Mouse (Mus musculus) urinary bladder, postnatal 10 days (tissue): Measurements from ENCODE around the gene Ryr3.

ENCODE experiments used
- DNase-seq: peaks from one replicate; pipeline ENCODE4 v3.0.0; 2022; ENCODE audit warnings: low spot score

Gene Ryr3

GRCm38 (mm10) chr2:112781631-112782030 lies 435.3 kb downstream of the Ryr3 start:
- no peak for DNase-seq

DNA sequence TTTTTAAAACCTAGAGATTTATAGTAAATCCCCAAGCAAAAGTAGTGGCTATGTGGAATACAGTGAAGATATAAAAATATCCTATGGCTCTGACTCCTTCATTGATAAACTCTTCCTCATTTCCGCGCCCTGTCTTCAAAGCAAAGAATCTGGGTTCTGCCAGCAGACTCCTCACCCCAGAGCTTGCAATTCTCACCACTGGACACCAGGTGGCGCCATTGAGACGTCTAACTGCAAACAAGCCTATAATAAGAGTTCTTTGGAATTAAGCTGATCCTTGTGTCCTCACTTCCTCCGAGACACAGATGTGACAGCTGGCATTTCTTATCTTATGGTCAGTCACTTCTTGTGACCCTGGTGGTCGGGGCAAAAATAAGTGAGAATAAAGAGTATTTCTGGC lies 442.1 kb downstream of the Ryr3 start:
- peak; percentile 22 for DNase-seq

DNA sequence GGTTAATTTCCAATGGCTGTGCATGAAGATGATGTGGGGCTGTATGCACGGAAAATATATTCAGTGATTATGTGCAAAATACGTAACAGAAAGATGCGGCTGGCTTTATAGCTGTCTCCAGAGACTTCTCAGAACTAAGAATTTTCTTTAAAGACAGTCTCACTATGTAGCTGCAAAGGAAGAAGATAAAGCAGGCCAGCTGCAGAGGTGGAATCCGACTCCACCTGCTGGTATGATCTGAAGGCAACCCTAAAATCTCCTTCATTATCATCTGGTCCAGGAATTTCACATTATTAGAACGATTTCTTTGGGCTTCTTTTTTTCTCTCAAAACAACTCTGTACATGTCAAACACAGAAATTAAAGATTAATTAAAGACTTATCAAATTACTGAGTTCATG lies 449.2 kb downstream of the Ryr3 start:
- DNase-seq: no peak

DNA sequence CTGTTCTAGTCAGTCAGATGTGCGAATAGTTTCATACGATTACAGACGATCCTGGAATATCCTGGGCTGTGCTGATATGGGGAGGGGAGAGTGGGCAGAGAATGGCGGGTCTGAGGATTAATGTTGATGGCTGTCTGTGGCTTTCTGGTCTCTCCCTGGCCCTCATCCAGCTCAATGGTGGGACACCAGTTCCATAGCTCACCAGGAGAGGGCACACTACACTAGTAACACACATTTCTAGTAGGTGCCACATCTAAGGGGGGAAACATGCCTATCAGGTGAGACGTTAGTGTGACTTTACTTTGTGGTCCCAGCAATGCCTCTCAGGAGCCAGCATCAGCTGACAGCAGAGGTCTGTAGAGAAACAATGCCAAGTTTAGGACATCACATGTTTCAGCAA lies 451.9 kb downstream of the Ryr3 start:
- no peak for DNase-seq

GRCm38 (mm10) chr2:112764274-112764673 lies 452.6 kb downstream of the Ryr3 start:
- no peak for DNase-seq

- no peak for DNase-seq
These were observed 454.9 kb downstream of the Ryr3 start for GRCm38 (mm10) chr2:112762006-112762405.

DNA sequence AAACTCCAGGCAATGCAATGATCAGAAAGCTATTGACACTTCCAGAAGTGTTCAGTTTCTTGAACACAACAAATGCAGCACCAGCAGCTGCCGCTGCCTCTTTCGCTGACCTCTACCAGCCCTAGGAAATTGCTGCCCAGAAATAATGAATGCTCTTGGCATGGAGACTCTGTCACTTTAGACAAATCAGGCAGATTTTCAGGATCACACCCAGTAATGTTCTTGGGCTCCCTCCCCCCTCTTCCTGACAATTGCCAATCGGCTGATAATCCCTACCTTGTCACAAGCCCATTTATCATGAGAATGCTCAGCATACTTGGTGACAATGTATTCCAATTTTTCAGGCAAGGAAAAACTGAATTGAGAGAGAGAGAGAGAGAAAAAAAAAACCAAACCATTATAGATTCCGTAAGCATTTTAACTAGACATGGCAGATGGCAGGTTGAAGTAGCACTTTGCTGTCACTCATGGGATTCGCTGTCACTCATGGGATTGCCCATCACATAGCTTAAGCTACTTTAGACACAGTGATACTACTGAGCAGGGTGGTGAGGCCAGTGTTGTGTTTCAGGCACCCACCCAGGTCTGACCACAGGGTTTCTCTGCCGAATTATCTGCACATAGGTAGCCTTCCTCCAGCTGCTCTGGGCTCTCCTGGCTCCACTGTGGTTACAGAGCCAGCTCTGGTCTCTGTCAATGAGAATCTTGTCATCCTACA lies 455.5 kb downstream of the Ryr3 start:
- no peak for DNase-seq

GRCm38 (mm10) chr2:112760692-112761091 lies 456.2 kb downstream of the Ryr3 start:
- no peak for DNase-seq

- no peak for DNase-seq
These were observed 457.2 kb downstream of the Ryr3 start for GRCm38 (mm10) chr2:112759678-112760077.

DNA sequence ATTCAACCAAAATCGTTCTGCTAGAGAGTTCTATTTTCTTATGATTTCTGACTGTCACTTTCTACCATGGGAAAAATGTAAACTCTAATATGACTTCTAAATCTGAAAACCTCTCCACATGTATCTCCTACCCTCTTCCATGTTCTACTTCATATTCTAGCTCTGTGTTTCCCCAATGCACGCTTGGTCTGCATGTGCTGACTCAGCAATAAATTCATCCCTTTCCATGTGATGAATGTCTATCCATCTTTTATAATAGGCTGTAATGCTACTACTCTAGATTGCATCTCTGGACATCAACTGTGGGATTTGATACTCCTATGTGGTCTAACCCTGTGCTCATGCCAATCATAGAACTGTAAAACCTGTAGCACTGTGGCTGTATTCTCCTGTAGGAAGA lies 458.2 kb downstream of the Ryr3 start:
- DNase-seq: no peak

DNA sequence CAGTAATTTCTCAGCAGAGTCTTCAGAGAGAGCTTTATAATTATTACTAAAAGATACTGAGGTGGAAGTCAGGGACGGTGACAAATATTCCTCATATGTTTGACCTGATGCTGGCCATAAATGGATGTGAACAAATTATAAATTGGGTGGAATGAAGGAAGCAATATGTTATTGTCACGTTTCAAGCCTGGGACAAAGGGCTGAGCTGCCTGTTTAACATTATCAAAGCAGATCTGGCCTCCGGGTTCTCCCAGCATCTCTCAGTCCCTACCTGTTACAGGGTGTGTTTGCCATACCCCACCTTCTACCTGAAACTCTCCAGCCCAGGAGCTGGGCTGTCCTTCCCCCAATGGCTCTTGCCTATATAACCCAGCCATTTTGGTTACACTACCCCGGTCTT lies 463.6 kb downstream of the Ryr3 start:
- no peak for DNase-seq

GRCm38 (mm10) chr2:112751416-112751815 lies 465.5 kb downstream of the Ryr3 start:
- no peak for DNase-seq

GRCm38 (mm10) chr2:112748532-112748931 lies 468.4 kb downstream of the Ryr3 start:
- no peak for DNase-seq

DNA sequence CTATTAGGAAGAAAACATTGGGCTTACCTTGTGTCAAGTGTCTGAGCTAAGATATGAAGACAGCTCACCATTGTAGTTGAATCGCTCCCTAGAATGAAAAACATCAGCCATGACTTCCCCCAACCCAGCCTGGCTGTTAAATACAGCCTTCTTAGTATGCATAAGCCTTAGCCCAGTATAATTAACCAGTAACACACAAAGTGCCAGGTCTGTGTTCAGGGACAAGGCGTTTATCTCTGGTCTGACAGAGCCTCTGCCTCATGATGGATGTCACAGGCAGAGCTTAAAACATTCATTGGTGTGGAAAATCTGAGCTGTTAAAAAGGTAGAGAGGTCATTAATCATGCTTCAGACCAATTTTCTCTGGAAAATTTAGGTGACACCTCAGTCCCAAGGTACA lies 484.0 kb downstream of the Ryr3 start:
- DNase-seq: no peak

DNA sequence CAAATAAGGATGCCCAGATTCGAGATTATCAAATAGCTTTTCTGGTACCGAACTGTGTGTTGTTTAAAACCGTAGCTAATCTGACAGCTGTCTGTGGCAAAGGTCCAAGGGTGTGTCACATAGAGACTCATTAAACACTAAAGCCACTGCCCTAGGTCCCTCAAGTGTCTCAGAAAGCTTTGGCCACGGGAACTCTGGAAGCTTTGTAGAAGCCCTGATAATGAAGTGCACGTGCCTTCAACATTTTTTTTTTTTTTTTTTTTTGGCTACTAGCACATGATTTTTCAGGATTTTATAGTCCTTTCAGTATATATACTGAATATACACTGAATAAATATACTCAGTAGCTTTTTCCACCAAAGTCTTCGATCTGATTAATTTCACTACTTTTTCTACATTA lies 489.1 kb downstream of the Ryr3 start:
- DNase-seq: no peak

DNA sequence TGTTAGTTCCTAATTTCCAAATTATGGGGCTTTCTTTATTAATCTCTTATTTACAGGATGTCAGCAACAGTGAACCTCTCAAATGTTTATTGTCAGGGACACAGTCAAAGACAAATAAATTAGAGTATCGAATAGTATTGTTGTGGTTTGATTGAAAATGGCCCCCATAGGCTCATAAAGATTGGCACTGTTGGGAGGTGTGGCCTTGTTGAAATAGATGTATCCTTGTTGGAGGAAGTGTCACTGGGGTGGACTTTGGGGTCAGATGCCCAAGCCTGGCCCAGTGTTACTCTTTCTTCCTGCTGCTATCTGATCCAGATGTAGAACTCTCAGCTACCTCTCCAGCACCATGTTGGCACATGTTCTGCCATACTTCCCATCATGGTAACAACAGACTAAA lies 495.7 kb downstream of the Ryr3 start:
- no peak for DNase-seq

GRCm38 (mm10) chr2:112720715-112721114 lies 496.2 kb downstream of the Ryr3 start:
- no peak for DNase-seq

- no peak for DNase-seq
These were observed 502.2 kb downstream of the Ryr3 start for GRCm38 (mm10) chr2:112714648-112715047.

DNA sequence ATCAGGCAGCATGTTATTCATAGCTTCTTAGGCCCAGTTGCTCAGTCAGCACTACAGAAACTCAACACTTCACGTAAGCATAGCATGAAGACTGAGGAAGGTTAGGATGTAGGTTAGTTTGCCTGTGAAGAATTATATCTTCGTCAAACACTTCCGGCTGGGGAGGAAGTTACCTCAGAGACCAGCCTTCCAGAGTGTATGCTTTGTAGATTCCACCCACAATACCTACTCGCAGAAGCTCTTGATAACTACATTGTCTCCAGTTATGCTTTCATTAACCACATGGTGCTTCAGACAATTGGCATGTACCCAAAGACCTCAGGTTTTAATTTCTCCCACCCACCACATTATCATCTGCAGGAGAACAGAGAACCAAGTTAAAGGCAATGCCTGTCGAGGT lies 535.1 kb downstream of the Ryr3 start:
- no peak for DNase-seq

DNA sequence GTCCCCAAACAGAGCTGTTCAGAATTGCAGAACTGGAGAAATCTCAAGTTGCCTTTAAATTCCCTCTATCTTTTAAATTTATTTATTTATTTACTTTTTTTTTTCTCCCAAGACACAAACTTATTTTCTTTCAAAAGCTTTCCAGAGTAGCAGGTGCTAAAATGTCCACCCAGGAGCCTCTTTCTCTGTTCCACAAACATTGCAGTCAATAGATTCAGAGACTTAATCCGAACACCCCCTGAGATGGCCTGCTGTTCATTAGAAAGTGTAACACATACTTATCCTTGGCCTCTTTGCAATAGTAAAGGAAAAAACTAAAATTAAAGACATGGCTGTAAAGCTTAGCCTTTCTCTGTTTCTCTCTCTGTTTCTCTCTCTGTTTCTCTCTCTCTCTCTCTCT lies 539.6 kb downstream of the Ryr3 start:
- no peak for DNase-seq

DNA sequence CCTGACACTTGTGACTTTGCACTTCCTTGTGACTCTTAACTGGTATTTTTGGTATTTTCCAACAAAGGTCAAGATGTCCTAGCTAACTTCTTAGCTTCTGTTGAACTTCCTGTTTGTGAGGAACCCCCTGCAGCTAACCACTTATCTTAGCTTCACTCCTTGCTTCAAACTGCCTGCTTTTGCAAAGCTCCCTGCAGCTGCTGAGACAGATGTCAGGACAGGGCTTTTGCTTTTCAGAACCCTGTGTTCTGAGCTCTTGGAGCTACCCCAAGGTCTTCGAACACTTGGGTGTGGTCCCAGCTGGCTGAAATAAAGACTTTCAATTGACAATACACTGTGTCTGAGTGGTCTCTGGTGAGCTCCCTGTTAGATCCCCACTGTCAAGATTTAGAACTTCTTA lies 540.2 kb downstream of the Ryr3 start:
- no peak for DNase-seq

- no peak for DNase-seq
These were observed 540.7 kb downstream of the Ryr3 start for GRCm38 (mm10) chr2:112676175-112676574.

GRCm38 (mm10) chr2:112669461-112669860 lies 547.4 kb downstream of the Ryr3 start:
- DNase-seq: no peak

DNA sequence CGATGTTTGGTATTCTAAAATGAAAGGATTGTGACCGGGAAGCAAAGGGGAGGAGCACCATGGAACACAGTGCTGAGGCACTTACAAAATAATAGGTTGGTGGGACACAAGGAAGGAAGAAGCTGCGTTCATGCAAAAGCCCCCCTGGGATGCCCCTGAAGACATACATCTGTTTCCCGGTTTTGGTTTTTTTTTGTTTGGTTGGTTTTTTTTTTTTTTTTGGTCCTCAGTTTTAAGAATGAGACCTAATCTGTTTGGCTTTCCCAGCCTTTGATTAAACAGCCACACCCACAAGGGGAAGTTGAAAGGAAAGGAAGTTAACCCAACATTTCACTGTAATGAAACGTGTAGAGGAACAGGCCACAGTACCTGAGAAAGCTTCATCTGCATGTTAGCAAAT lies 560.8 kb downstream of the Ryr3 start:
- no peak for DNase-seq

DNA sequence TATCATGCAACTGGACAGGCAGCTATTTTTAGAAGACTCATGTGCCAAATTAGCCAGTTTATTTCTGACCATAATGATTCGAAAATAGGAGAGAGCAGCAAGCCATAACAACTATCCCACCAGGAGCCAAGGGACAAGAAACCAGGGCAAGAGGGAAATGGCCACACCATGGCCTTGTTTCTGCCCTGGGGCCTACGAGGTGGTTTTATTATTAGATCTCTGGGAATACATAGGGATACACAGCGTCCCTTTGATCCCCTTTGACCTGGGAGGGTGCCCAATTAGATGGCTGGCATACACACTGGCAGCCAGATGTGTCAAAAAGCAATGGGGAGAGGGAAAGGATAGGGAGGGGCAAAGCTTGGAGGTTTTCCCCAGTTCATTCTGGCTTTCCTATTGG lies 563.1 kb downstream of the Ryr3 start:
- DNase-seq: no peak
